Mouse (Mus musculus): ENCODE measurements around the gene Habp2. TPM values are rescaled to one million over a fixed set of nuclear protein-coding genes. Genes with fewer than 3 reads are reported as not detected.

The Habp2 gene
- total and polyA plus RNA-seq, 3 experiments: not detected

DNA sequence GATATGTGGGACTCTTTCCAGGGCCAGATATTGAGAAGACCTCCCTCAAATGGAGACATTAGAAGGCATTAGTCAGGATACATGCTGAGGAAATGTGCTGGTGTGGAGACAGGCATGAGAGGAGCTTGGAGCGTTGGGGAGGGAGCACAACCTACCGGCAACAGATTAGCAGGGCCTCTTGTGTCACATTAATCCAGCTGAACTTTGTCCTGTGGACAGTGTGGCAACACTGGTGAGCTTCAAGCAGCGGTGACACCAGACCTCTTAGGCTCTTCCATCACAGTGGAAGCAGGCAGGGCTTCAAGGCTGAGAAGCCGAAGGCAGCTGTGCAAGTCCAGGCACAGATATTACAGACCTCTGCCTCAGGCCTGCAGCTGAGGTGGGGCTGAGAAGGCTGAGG lies 9.0 kb upstream of the Habp2 start:
- H3K9ac ChIP-seq (ENCODE audit: insufficient read depth, low read depth): no peak overlapping the region
- no peaks in the 10 kb centered on the region for H3K9me3 ChIP-seq (replicated peaks; ENCODE audit: low read length)
- H3K4me1 ChIP-seq (ENCODE audit: control insufficient read depth in 1 of 2, insufficient read depth in 2 of 2): peaks cover 3 to 9% of the 10 kb centered on the region in 2 experiments; a peak in 3 of 4 replicates
- no peaks in the 10 kb centered on the region for H3K79me2 ChIP-seq (replicated peaks; ENCODE audit: control insufficient read depth, extremely low read depth, insufficient read depth, poor library complexity, severe bottlenecking)
- dilution Hi-C loops (cut with MboI; ENCODE audit: extremely low pct_ligation_motif_present, extremely low pct_unique_long_range_greater_than_20kb, low sequenced_read_pairs): no loop called here
- in situ Hi-C loops (cut with MboI; ENCODE audit: low pct_ligation_motif_present, low pct_unique_long_range_greater_than_20kb, low sequenced_read_pairs): no loop called here
- no peaks in the 10 kb centered on the region for H3K36me3 ChIP-seq (replicated peaks in 1 of 2; ENCODE audit: control insufficient read depth in 1 of 2, insufficient read depth in 1 of 2, low read length in 1 of 2)
- no peak overlapping the region for H3K4me2 ChIP-seq (ENCODE audit: insufficient read depth, low read depth, poor library complexity, severe bottlenecking)
- peaks cover 71% of the 10 kb centered on the region for H3K27me3 ChIP-seq (replicated peaks)
- no peak for DNase-seq (ENCODE audit: extremely low read depth)
- no peak overlapping the region for H3K4me3 ChIP-seq (replicated peaks in 1 of 3; ENCODE audit: low read depth in 2 of 3, low read length in 2 of 3, poor library complexity in 1 of 3)
- H3K27ac ChIP-seq (ENCODE audit: insufficient read depth, low read depth): no peak overlapping the region
- TF ChIP-seq TCF12 (IDR thresholded peaks at IDR 0.05; ENCODE audit: low read depth, low read length) (no peak), MYC (IDR thresholded peaks at IDR 0.05; ENCODE audit: low read depth, low read length) (no peak), MXI1 (IDR thresholded peaks at IDR 0.05; ENCODE audit: low read depth, low read length) (no peak), ZNF384 (IDR thresholded peaks at IDR 0.05; ENCODE audit: low read depth, low read length) (no peak), CTCF (conservative IDR thresholded peaks at IDR 0.05 in 1 of 2, IDR thresholded peaks at IDR 0.05 in 1 of 2; ENCODE audit: low read depth in 2 of 2, low read length in 2 of 2) (no peak)

DNA sequence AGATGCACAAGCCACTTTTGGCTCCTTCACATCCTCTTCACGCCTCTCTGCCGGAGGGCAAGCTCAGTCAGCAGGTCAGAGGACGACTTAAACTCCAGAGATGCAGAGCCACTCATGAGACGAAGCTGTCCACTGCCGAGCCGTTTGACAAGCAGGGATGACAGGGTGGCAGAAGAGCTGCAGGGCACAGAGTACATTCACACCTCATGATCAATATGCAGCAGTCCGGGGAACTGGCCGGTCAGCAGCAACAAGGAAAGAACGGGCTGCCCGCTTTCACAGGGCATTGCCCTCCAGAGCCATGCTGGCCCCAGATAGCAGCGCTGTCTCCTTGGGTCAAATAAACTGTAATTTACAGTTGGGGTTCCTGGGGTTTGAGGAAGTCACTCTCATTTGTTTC lies 8.6 kb upstream of the Habp2 start:
- Histone ChIP-seq H3K27me3 (replicated peaks) (peaks cover 68% of the 10 kb centered on the region), H3K4me3 (replicated peaks in 1 of 3; ENCODE audit: low read depth in 2 of 3, low read length in 2 of 3, poor library complexity in 1 of 3) (no peak overlapping the region), H3K4me2 (ENCODE audit: insufficient read depth, low read depth, poor library complexity, severe bottlenecking) (no peak overlapping the region), H3K9ac (ENCODE audit: insufficient read depth, low read depth) (no peak overlapping the region), H3K79me2 (replicated peaks; ENCODE audit: control insufficient read depth, extremely low read depth, insufficient read depth, poor library complexity, severe bottlenecking) (no peaks in the 10 kb centered on the region), H3K4me1 (ENCODE audit: control insufficient read depth in 1 of 2, insufficient read depth in 2 of 2) (peaks cover 3 to 9% of the 10 kb centered on the region in 2 experiments; a peak in 3 of 4 replicates), H3K9me3 (replicated peaks; ENCODE audit: low read length) (no peaks in the 10 kb centered on the region), H3K27ac (ENCODE audit: insufficient read depth, low read depth) (no peak overlapping the region), H3K36me3 (replicated peaks in 1 of 2; ENCODE audit: control insufficient read depth in 1 of 2, insufficient read depth in 1 of 2, low read length in 1 of 2) (no peaks in the 10 kb centered on the region)
- dilution Hi-C loops (cut with MboI; ENCODE audit: extremely low pct_ligation_motif_present, extremely low pct_unique_long_range_greater_than_20kb, low sequenced_read_pairs) (no loop called here), in situ Hi-C loops (cut with MboI; ENCODE audit: low pct_ligation_motif_present, low pct_unique_long_range_greater_than_20kb, low sequenced_read_pairs) (no loop called here)
- no peak for DNase-seq (ENCODE audit: extremely low read depth)
- TF ChIP-seq JUND (conservative IDR thresholded peaks at IDR 0.05; ENCODE audit: low read depth, low read length) (no peak), ZNF384 (IDR thresholded peaks at IDR 0.05; ENCODE audit: low read depth, low read length) (no peak), KAT2A (IDR thresholded peaks at IDR 0.05; ENCODE audit: insufficient replicate concordance, low read length) (no peak), ZC3H11A (IDR thresholded peaks at IDR 0.05; ENCODE audit: low read depth, low read length) (no peak), ZMIZ1 (IDR thresholded peaks at IDR 0.05; ENCODE audit: low read depth, low read length) (no peak), JUN (IDR thresholded peaks at IDR 0.05; ENCODE audit: insufficient read depth, low read depth, low read length) (no peak), UBTF (IDR thresholded peaks at IDR 0.05; ENCODE audit: low read depth, low read length) (no peak), USF2 (conservative IDR thresholded peaks at IDR 0.05; ENCODE audit: low read depth, low read length) (no peak), TBP (conservative IDR thresholded peaks at IDR 0.05; ENCODE audit: low read depth, low read length) (no peak), E2F4 (IDR thresholded peaks at IDR 0.05; ENCODE audit: insufficient replicate concordance, low read depth, low read length) (no peak)

DNA sequence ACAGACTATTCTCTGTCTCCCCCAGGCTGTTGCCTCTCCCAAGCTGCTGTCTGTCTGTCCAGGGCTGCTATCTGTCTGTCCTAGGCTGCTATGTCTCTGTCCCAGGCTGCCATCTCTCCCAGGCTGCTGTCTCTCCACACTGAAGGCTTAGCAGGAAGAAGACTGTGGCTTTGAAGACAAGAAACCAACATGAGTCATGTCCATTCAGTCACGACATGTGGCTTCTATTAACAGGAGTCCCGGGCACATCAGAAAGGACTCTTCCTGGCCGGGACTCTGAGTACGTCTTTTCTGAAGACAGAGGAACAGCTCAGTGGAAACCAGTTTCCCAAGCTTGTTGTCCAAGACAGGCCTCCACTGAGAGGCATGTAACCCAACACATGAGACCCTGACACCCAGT lies 1.7 kb upstream of the Habp2 start:
- no peak overlapping the region for H3K4me2 ChIP-seq (ENCODE audit: insufficient read depth, low read depth, poor library complexity, severe bottlenecking)
- dilution Hi-C loops (cut with MboI; ENCODE audit: extremely low pct_ligation_motif_present, extremely low pct_unique_long_range_greater_than_20kb, low sequenced_read_pairs): no loop called here
- no peaks in the 10 kb centered on the region for H3K79me2 ChIP-seq (replicated peaks; ENCODE audit: control insufficient read depth, extremely low read depth, insufficient read depth, poor library complexity, severe bottlenecking)
- H3K9me3 ChIP-seq (replicated peaks; ENCODE audit: low read length): no peaks in the 10 kb centered on the region
- TF ChIP-seq EP300 (IDR thresholded peaks at IDR 0.05; ENCODE audit: low read length): no peak
- no peak overlapping the region for H3K27ac ChIP-seq (ENCODE audit: insufficient read depth, low read depth)
- in situ Hi-C loops (cut with MboI; ENCODE audit: low pct_ligation_motif_present, low pct_unique_long_range_greater_than_20kb, low sequenced_read_pairs): no loop called here
- no peaks in the 10 kb centered on the region for H3K36me3 ChIP-seq (replicated peaks in 1 of 2; ENCODE audit: control insufficient read depth in 1 of 2, insufficient read depth in 1 of 2, low read length in 1 of 2)
- H3K27me3 ChIP-seq (replicated peaks): peaks cover 77% of the 10 kb centered on the region
- no peak overlapping the region for H3K4me3 ChIP-seq (replicated peaks in 1 of 3; ENCODE audit: low read depth in 2 of 3, low read length in 2 of 3, poor library complexity in 1 of 3)
- peaks cover 3 to 9% of the 10 kb centered on the region in 2 experiments; a peak in 3 of 4 replicates for H3K4me1 ChIP-seq (ENCODE audit: control insufficient read depth in 1 of 2, insufficient read depth in 2 of 2)
- no peak overlapping the region for H3K9ac ChIP-seq (ENCODE audit: insufficient read depth, low read depth)
- no peak for DNase-seq (ENCODE audit: extremely low read depth)

Data from CH12.LX (cell line).